Mouse (Mus musculus) B cell, adult (primary cell): ENCODE results near the gene Bod1. TPM values are rescaled to one million over a fixed set of nuclear protein-coding genes. Genes with fewer than 3 reads are reported as not detected.

Experiments
- total RNA-seq: library from RNA; stranded (reverse); gene quantifications from 4 replicates; pipeline ENCODE4 v1.2.4, GENCODE M21; 2023; ENCODE audit not compliant: inconsistent age

The Bod1 gene
- 18.6 to 19.9 TPM (median 19.5 TPM) in 4 replicates for total RNA-seq

DNA sequence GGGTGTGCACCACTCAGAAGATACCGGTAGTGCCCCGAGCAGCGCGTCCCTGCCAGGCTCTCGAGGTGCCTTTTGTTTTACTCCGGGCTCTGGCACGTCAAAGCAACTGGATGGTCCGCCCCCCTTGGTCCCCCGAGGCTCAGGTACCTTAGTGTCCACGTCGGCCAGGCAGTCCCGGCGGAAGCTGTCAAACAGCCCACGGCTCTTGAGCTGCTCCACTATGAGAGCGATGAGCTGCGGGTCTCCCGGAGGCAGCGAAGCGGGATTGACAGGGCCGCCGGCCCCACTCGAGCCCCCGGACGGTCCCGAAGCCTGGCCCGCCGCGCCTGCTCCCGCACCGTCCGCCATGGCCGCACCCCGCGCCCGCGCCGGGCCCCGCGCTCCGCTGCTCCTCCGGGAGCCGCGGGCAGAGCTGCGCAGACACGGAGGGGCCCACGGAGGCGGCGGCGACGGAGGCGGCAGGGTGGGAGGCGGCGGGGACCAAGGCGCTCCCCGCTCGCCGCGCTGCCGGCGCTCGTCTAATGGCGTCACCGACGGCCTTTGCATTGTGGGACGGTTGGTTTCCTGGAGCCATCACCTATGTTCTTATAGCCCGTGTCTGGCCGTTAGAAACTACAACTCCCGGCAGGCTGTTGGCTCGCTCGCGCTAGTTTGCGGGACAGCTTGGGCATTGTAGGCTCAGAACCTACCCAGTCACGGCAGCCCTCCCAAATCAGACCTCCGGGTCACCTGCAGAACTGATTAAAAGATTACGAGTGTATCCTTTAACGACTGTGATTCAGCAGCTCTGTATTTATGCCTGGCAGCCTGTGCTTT lies at the start of gene Bod1:
Gene Bod1 (minus strand): TSS at position 532 of the 816 bp plus-strand sequence.

Other genes starting within 250 kb of the Bod1 start
- 41.4 to 50.8 TPM (median 50.3 TPM) in 4 replicates for gene Cpeb4, start 200.3 kb upstream of the Bod1 start, total RNA-seq